Mouse (Mus musculus) adrenal gland, postnatal 10 days (tissue): ENCODE measurements at regions not wholly inside any gene's neighbourhood (a gene's known extent, or its start where the extent isn't known, plus 50 kb on each side); places are given as distances from the start of the nearest gene placed in this dataset.

ENCODE experiments used
- DNase-seq: peaks from one replicate; pipeline ENCODE4 v3.0.0; 2021; ENCODE audit warnings: mixed read lengths

DNA sequence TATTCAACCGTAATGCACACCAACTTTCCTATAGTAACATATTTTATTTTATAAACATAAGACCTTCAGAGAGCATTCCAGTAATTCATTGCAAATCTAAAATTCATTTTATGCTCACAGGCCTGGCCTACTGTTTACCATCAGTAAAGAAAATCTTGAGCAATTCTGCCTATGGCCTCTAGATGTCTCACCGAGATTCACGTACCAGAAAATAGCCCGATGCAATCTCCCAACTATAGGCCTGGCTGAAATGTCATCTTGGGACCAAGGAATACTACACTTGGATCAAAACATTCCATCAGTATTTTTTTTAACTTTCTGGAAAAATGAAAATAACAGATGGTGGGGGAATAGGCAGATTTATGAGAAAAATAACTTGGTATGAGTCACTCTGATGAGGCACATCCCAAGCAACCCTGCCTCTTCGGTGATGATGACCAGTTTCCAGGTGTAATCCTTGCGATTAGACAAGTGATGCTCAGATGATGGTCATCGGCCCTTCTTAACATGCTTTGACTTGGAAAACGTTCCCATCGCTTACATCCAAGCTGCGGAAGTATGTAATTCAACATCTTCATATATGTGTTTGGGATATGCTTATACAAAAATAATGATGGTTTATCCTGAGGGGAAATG lies 439.9 kb downstream of the Nyap2 start:
- DNase-seq, result peak; percentile 14

DNA sequence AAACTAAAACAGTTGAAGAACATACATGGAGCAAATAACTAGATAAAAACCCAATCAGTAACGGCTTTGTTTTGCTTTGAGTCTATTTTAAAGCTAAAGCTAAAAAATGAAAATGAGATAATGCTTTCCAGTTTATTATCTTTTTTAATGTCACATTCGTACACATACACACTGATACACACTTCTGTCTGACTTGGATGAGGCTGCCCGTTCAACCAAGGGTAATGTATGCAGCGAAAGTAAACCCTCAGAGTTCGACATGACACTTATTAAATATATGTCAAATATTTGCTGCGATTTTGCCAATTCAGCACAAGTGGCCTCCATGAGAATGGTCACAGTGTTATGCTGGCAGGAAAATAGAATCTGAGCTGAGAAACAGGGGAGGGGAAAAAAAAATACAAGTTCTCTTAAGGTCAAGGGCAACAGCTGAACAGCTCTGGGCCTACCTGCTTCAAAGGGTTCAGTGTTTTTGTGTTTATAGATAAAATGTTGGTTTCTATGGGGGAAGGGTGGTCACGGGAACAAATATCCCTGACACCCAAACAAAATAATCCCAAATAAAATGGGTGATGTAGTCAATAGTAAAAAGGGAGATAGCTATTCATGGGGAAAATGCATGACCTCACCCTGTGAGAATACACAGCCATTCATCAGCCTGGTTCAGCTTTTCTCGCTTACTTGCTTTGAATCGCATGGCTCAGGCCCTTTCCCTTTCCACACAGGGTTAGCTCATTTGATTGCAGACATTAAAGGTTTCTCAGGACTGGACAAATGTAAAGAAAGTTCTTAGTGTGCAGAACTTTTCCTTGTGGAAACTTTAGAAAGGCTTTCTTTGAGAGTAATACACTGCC lies 443.9 kb downstream of the Nyap2 start:
- DNase-seq, result peak; percentile 4

DNA sequence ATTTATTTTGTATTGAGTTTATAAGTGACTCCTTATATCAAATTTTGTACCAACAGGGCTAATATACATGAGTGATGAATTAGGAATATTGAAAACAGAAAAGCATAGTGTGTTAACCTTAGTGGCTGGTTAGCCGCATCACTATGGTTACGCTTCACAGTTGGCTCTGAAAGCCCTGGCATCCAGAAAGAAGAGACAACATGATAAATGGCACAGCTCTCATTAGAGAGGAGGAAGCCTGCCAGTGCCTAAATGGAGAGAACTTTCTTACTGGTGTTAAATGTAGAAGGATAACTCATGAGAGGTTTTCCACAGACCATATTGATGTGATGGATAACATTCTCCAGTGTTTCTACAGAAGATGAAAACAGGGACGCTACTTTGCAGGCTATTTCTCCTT lies 446.2 kb downstream of the Nyap2 start:
- no peak for DNase-seq

DNA sequence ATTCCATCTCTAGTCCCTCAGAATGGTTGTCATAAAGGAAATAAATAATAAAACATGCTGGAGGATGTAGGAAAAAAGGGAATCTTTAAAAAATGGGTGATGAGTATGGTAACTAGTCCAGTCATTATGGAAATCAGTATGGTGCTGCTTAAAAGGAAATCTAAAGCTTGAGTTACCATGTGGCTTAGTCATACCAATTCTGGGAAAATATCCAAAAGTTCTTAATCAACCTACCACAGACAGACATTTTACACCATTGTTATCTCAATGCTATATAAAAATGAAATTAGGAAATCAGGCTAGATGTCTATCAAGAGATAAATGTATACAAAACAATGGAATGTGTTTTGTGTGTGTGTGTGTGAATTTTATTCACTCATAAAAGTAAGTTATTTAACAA lies 449.1 kb downstream of the Nyap2 start:
- DNase-seq, result no peak

DNA sequence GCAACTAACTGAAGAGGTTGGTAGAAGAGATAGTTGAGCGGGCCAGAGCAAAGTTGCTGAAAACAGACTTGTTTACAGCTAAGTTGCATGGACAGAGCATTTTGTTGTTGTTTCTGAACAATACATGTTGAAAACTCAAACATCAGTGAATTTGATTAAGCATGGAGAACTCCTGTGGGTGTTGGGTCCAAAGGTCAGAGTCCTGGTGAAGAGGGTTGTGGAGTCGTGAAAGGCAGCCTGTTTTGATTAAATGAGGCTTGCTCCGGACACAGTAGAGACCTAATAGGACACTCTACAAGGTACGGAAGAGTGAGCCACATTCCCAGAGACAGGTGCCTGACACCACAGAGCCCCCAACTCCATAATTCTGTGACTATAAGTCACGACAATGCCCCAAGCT lies 461.1 kb downstream of the Nyap2 start:
- DNase-seq, result no peak

DNA sequence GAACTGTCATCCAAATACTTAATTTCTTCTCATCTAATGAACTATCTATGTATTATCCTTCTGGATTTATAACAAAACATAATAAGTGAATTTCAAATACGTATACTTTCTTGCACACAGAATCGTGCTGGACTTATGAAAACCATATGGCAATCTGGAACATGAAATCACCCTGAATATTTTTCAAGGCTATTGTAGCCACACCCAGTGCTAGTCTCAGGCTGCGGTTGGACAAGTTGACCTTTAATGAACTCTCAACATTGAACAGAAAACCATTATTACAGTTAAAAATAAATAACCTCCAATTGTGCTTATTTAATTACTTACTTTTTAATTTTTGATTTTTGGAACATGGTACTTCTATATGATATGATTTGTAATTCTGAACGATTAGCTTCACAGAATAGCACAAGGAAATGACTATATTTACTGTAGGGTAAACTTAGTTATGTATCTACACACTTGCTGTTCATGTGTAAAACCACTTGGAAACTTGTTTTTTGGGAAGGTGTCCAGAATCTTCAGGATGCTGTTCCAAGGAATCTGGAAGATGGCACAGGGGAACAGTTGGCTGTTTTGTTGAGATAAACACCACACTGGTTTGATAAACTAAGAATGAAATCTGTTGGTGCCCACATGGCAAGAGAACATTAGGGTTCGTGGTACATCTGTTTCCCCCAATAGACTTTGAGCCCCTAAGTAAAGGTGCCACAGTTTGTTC lies 463.0 kb downstream of the Nyap2 start:
- no peak for DNase-seq

DNA sequence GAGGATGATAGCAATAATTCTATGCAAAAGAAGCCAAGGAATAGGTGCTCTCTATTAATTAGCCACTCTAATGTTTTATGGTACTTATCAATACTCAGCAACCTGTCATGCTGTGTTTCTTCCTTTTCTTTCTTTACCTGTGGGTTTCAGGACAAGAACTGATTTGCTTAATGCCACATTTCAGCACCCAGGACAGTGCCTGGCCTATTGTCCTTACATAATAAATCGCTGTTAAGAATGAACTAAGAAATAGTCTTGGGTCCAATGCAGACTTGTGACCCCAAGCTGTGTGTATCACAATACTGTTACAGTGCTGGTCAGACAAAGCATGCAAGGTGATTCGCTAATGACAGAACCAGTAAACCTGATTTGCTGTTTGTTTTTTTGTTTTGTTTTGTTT lies 472.2 kb downstream of the Nyap2 start:
- peak; percentile 28 for DNase-seq

DNA sequence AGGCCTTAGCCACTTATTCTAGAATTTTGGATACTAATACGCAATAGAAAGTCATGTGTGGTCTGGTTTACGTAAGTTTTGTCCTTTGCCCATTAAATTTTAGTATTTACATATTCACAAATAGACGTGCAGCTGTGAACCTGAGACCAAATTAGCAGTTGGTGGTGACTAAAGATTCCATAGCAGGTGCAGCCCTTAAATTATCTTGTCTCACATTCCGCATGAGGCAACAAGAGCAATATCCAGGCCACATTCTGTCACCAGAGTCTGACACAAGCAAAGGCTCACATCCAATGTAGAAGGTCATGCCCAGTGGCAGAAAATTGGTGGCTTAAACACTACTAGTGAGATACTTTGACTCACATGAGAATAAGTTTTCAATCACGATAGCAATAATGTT lies 473.0 kb downstream of the Nyap2 start:
- no peak for DNase-seq

DNA sequence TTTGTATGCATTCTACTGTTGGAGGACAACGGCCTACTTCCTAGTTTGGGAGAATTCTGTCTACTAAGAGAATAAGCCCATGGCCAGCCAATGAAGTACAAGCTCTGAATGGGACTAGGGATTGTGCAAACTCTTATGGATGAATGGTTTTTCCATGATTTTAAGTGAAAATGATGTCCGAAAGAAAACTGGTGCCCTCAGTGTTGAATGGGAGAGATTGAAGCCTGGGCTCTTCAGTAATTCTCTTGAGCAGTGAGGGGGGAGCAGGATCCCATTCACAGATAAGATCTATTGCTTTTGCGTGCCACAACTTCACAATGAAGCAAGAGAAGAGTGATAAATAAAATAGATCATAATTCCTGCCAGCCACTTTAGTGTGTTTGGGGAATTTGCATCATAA lies 476.0 kb downstream of the Nyap2 start:
- DNase-seq, result no peak

DNA sequence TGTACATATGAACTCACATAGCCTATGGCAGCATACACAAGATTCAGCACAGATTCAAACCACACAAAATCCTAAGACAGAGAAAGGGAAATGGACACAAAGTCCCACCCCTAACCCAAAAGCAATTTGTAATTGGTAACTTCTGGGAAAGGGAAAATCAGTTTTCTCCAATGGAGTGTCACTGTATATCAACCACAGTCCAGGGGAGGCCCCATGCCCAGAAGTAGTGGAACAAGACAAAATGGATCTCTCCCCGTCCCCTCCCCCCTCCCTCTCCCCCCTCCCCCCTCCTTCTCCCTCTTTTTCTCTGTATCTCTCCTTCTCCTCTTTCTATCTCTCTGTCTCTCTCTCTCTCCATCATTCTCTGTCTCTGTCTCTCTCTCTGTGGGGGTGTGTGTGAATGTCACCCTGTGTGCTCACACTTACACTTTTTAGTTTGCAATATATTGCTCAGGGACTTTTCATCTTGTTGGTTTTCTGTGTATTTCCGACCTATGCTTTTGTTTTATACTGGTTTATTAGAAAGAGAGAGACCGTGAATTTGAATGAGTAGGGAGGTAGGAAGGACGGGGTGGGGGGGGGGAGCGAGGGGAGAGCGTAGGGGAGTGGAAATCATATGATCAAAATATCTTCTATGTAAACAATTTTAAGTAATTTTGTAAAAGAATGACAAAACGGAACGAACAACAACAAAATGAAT lies 500.4 kb downstream of the Nyap2 start:
- DNase-seq, result no peak

DNA sequence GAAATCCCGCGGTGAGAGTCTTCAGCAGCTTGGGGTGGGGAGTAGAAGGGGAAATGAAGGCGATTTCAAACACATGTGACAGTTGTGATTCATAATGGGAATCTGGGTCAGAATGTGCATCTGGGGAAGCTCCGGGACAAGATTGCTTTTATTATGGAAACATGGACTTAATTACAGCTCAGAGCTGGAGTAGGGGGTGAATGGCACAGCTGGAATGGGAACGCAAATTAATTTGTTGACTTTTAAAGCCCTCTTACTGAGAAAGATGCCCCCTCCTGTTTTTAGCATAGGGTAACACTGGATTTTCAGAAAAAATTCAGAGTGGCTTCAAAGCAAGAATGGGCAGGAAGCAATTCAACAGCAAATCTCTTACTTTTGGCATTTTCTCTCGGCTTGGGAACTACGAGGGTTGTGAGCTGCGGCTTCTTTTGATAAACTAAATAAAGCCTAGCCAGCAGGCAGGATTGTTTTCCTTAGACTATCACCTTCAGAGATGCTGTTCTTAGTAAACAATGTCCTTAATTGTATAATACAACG lies 501.0 kb downstream of the Nyap2 start:
- no peak for DNase-seq

DNA sequence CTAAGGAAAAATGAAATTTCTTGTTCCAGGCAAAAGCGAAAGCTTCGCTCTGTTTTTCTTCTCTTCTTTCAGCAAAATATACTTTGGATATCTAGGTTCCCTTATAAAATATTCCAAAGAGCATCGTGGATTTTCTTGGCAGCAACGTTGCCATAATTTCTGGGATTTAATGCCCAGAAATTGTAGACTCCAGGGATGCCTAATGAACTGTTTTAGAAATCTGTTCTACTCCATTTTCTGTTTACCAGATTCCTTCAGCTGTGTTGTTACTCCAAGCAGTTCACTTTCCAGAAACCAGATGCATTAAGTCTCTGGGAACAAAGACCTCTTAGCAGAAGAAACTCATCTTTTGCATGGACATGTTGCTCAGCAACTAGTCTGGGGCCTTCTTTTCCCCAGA lies 504.5 kb downstream of the Nyap2 start:
- no peak for DNase-seq

DNA sequence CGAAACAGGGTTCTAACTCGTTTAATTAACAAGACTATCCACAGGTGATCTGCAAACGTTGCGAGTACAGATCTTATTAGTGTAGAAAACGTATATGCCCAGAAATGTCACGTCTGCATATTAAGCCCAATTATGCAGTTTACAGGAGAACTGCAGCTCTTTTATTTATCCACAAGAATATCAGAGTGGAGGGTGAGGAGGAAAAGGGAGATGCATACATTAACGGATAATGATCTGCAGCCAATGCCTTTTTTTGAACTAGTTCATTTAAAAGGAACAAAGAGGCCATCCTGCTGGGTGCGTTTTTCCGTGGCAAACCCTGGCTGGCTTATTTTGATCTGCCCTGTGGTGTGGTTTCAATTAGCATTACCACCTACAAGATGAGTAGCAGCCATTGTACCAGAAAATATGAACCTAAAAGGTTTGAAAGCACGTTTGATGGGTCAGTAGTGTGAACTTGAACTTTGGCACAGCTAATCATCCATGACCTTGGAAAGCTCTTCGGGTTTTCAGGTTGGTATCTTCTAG lies 511.1 kb downstream of the Nyap2 start:
- no peak for DNase-seq

DNA sequence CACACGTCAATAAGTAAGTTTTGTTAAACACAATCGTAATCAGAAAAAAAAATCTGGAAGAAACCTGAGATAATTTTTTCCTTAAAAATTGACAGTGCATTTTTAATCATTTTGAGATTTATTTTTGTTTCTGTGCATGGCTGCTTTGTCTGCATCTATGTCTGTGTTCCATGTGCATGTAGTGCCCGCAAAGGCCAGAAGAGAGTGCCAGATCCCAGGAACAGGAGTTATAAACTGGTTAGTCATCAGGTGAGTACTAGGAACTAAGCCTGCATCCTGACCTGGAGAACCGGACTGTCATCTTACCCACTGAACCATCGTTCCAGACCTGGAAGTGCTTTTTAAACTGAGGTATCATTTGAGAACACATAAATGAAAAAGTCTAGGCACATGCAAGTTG lies 514.9 kb downstream of the Nyap2 start:
- no peak for DNase-seq

DNA sequence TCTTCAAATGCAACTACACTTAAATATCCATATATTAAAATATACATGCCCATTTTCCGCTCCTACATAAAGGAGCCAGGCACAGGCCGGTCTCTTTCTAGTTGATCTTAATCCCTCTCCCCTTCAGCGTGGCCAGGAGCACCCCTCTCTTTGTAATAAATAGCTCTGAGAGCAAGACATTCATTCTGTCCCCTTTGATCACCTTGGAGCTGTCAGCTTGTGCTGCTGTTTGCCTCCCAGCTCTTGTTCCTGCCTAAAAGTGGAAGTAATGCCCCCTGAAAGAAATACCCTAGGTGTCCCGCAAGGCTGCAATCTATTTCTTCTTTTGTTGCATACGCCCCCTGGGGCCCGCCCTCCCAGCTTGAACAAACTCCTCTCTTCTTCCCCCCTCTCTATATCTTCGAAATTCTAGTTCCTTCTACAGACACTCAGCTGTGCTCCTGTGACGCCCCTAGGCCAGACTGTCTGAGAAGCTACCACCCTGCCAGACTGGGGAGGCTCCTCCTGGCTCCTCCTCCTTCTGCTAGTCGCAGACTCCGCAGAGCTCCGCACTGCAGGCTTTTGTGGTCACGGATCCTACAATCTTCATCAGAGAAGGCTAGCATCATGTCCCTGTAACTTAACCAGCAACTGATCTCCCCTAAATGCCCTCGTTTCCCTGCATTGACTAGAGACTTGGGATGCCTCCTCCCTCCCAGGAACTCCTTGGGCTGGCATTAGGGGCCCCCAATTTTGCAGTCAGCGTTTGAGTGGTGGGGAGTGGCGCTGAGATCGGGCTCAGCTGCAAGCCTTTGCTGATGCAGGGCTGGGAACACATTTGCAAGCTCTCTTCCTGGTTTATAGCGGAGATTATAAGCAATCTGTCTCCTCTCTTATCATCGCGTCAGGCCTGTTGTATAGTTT lies 516.8 kb downstream of the Nyap2 start:
- DNase-seq, result peak; percentile 35

DNA sequence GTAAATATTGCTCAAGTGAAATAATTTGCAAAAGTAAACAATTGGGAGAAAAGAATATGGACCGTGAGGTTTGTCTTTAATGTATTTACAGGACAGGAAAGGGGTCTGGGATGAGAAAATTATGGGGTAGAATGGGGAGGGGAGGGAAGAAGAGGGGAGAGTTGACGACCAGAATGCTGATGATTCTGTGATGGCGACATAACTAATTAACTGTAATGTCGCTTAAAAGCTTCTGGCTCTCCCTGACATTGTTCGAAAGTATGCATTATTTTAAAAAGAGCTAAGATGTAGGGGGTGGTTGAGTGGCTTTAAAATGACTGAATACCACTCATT lies 517.4 kb downstream of the Nyap2 start:
- DNase-seq, result no peak

DNA sequence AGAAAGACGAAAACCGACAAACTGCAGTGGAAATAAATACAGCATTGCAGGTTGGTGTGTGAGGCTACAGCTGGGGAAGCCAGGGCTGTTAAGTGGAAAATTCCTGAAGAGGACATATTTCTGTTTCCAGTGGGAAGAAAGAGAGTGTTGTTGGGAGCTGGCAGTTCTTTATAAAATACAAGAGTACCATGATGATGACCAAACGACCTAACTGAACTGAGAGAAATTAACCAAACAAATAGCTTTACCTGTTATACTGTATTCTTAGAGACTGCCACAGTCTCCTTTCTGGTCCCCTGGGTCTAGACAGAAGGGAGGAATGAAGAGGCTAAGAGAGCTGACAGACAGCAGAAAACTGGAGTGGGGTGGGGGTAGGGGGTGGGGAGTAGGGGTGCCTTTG lies 517.9 kb downstream of the Nyap2 start:
- no peak for DNase-seq

DNA sequence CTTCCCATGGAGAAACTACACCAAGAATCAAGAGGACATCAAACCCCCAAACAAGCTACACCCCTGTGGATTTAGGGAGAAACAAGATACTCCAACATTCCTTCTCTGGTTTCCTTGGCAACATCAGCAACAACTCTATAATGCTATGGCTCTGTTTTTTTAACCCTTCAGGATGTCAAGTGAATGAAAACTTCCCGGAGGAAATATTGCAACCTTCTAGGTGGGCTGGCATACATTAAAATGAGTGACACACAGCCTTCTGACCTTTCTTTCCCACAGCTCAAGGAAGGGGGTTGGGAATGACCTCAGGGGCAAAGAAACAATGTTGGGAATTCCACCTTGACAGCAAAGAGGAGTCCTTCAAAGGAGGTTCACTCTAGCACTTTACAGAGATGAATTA lies 532.0 kb downstream of the Nyap2 start:
- DNase-seq, result no peak

DNA sequence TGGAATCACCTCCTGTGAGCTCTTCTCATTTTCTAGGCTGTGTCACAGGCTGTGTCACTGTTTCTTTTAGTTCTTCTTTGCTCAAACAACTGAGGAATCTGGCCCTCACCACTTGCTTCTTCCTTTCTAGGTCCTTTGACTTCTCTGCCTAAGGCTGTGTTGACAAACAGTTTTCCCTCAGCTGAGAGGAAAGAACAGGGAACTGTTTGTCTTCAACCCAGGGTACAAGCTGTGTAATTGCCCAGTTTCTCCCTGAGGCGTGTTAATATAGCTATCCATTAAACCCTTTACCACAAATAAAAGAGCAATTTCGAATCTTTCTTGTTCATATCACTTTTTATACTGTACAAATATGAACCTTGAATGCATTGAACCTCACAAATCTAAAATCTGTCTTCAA lies 542.1 kb downstream of the Nyap2 start:
- no peak for DNase-seq

DNA sequence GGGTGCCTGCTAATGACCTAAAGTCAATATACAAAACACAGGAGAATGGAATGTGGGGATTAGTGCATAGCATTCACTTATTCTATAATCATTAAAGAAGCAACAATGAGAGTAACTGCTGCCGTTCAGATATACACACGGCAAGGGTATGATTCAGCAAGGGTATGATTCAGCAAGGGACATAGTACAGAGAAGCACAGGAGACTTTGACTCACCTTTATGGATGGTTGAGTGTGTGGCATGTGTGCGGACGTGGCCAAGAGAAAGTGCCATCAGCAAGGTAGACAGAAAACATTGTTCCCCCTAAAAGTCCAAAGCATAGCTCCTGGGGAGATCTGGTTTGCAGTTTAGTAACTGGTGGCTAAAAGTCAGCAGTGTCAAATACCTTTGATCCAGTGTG lies 547.4 kb downstream of the Nyap2 start:
- no peak for DNase-seq

DNA sequence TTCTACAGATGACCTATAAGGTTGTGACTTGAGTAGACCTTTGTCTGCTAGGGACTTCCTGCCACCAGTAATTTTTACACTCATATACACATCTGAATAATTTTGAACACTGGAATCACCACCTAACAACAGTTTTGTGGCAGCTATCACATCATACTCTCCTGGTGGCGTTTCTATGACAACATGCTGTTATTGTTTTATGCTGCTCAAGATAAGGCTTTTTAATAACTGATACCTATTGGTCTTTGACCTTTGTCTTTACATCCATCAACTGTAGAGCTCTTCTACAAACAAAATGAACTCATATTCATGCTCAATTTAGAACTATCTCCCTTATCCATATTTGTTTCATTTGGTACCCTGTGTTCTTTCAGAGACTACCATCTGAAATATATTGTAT lies 556.0 kb downstream of the Nyap2 start:
- no peak for DNase-seq
